Mouse (Mus musculus) heart, postnatal 0 days (tissue): Measurements from ENCODE around the gene Nxph3. TPM values are rescaled to one million over a fixed set of nuclear protein-coding genes. Genes with fewer than 3 reads are reported as not detected.

ENCODE experiments used
- ATAC-seq: fragments of 200-750 bp; cut with Nextera tagmentation; 2 replicates; pipeline ENCODE4 v1.8.0; 2017; ENCODE audit warnings: low read depth, moderate number of reproducible peaks, moderate library complexity; ENCODE audit not compliant: insufficient read depth
- DNase-seq: peaks from one replicate; pipeline ENCODE4 v3.0.0-alpha.2; 2016; ENCODE audit warnings: low spot score
- H3K27ac ChIP-seq: fragments of 300-500 bp; sonication (generic); 2 replicates; pipeline ENCODE4 v1.5.1; 2014; ENCODE audit warnings: low read depth, mild to moderate bottlenecking
- H3K27me3 ChIP-seq: fragments of 300-500 bp; sonication (generic); 2 replicates; pipeline ENCODE4 v1.6.1; 2014; ENCODE audit warnings: low read length, mixed read lengths; ENCODE audit not compliant: control insufficient read depth, insufficient read depth
- H3K36me3 ChIP-seq: fragments of 300-500 bp; sonication (generic); replicated peaks from 2 replicates; pipeline ENCODE4 v1.6.1; 2014; ENCODE audit warnings: low read length, mixed read lengths; ENCODE audit not compliant: control insufficient read depth, insufficient read depth
- H3K4me1 ChIP-seq: fragments of 300-500 bp; sonication (generic); 2 replicates; pipeline ENCODE4 v1.6.1; 2014; ENCODE audit warnings: antibody characterized with exemption; ENCODE audit not compliant: control insufficient read depth, insufficient read depth
- H3K4me2 ChIP-seq: fragments of 300-500 bp; sonication (generic); 2 replicates; pipeline ENCODE4 v1.6.1; 2014; ENCODE audit warnings: low read depth, mild to moderate bottlenecking, low read length, moderate library complexity
- H3K4me3 ChIP-seq: fragments of 300-500 bp; sonication (generic); 2 replicates; pipeline ENCODE4 v1.5.1; 2014; ENCODE audit warnings: low read depth, low read length
- H3K9ac ChIP-seq: fragments of 300-500 bp; sonication (generic); replicated peaks from 2 replicates; pipeline ENCODE4 v1.6.1; 2014; ENCODE audit warnings: low read depth, low read length, mixed read lengths
- H3K9me3 ChIP-seq: fragments of 300-500 bp; sonication (generic); replicated peaks from 2 replicates; pipeline ENCODE4 v1.6.1; 2016; ENCODE audit warnings: low read length; ENCODE audit not compliant: control insufficient read depth
- CTCF ChIP-seq: IDR thresholded peaks from 2 replicates; pipeline ENCODE4 v1.5.1; 2016; ENCODE audit warnings: antibody characterized with exemption, control low read depth, low read depth
- EP300 ChIP-seq: IDR thresholded peaks from 2 replicates; pipeline ENCODE4 v1.6.1; 2016; ENCODE audit warnings: antibody characterized with exemption, low read depth
- WGBS: fragments of 180-500 bp; shearing (Covaris S2); extraction: QIAGEN DNeasy Blood & Tissue Kit; methylation state at CpG from one replicate; pipeline ENCODE4 v1.1.7; 2014; 5-methylcytosine and 5-hydroxymethylcytosine counted together
- polyA plus RNA-seq: library from polyadenylated mRNA; unstranded; fragments of >200 nt; fragmentation: Nextera tagmentation; extraction: Ambion mirVana; gene quantifications from 2 replicates; pipeline ENCODE4 v1.2.1, GENCODE M21; 2015
- total RNA-seq: library from RNA; depleted of rRNA; stranded (reverse); fragments of >200 nt; gene quantifications from 2 replicates; pipeline ENCODE4 v1.2.3, GENCODE M21; 2014; ENCODE audit warnings: low replicate concordance

The Nxph3 gene
- total and polyA plus RNA-seq, 2 experiments from 2014 or later = 0.14 TPM; not detected in 1

- ATAC-seq (no peak), DNase-seq (no peak)
- no peak overlapping the region for H3K9ac ChIP-seq
- H3K4me3 ChIP-seq = no peak overlapping the region
- H3K27me3 ChIP-seq = no peaks in the 10 kb centered on the region
- no peaks in the 10 kb centered on the region for H3K4me1 ChIP-seq
- no peak for TF ChIP-seq EP300
- no peak for TF ChIP-seq CTCF
- no peak overlapping the region for H3K4me2 ChIP-seq
- H3K9me3 ChIP-seq = no peaks in the 10 kb centered on the region
- peaks cover 90% of the 10 kb centered on the region for H3K36me3 ChIP-seq
- 99% methylated on average over 2 of the region's 2 CpGs for WGBS
- no peak overlapping the region for H3K27ac ChIP-seq
Observed at GRCm38 (mm10) chr11:95487237-95487636, 27.1 kb downstream of the Nxph3 start.

GRCm38 (mm10) chr11:95485634-95486033 lies 28.7 kb downstream of the Nxph3 start:
- Histone ChIP-seq H3K9me3 (no peaks in the 10 kb centered on the region), H3K9ac (no peak overlapping the region), H3K4me3 (no peak overlapping the region), H3K27me3 (no peaks in the 10 kb centered on the region), H3K4me1 (no peaks in the 10 kb centered on the region), H3K36me3 (peaks cover 74% of the 10 kb centered on the region), H3K27ac (no peak overlapping the region), H3K4me2 (no peak overlapping the region)
- WGBS = 96% methylated on average over 18 of the region's 18 CpGs
- TF ChIP-seq EP300 (no peak), CTCF (no peak)
- DNase-seq (no peak), ATAC-seq (no peak)

- Histone ChIP-seq H3K36me3 (peaks cover 62% of the 10 kb centered on the region), H3K4me2 (no peak overlapping the region), H3K9me3 (0 out of 2 replicates have a peak, but pooled peaks cover 3% of the 10 kb centered on the region), H3K27me3 (no peaks in the 10 kb centered on the region), H3K4me3 (no peak overlapping the region), H3K27ac (no peak overlapping the region), H3K9ac (no peak overlapping the region), H3K4me1 (no peaks in the 10 kb centered on the region)
- 90% methylated on average over 4 of the region's 4 CpGs for WGBS
- TF ChIP-seq CTCF (no peak), EP300 (no peak)
- no peak for ATAC-seq
- DNase-seq = no peak
Observed at GRCm38 (mm10) chr11:95480662-95481061, 33.7 kb downstream of the Nxph3 start.

GRCm38 (mm10) chr11:95479458-95479857 lies 34.9 kb downstream of the Nxph3 start:
- H3K27me3 ChIP-seq = no peaks in the 10 kb centered on the region
- H3K4me3 ChIP-seq = no peak overlapping the region
- no peak for ATAC-seq
- WGBS = 85% methylated on average over 4 of the region's 4 CpGs
- H3K4me2 ChIP-seq = no peak overlapping the region
- DNase-seq = no peak
- 0 out of 2 replicates have a peak, but pooled peaks cover 3% of the 10 kb centered on the region for H3K9me3 ChIP-seq
- no peak overlapping the region for H3K27ac ChIP-seq
- TF ChIP-seq CTCF = no peak
- no peak for TF ChIP-seq EP300
- H3K4me1 ChIP-seq = no peaks in the 10 kb centered on the region
- H3K9ac ChIP-seq = no peak overlapping the region
- peaks cover 61% of the 10 kb centered on the region for H3K36me3 ChIP-seq

GRCm38 (mm10) chr11:95476323-95476722 lies 38.0 kb downstream of the Nxph3 start:
- TF ChIP-seq CTCF (no peak), EP300 (no peak)
- no peak for DNase-seq
- Histone ChIP-seq H3K4me3 (no peak overlapping the region), H3K4me2 (no peak overlapping the region), H3K27me3 (no peaks in the 10 kb centered on the region), H3K36me3 (peaks cover 56% of the 10 kb centered on the region), H3K9me3 (0 out of 2 replicates have a peak, but pooled peaks cover 3% of the 10 kb centered on the region), H3K27ac (no peak overlapping the region), H3K4me1 (peaks cover 6% of the 10 kb centered on the region; the same call in 1 of the 2 replicates), H3K9ac (no peak overlapping the region)
- ATAC-seq = no peak
- 85% methylated on average over 7 of the region's 7 CpGs for WGBS

- no peak overlapping the region for H3K4me3 ChIP-seq
- peaks cover 50% of the 10 kb centered on the region for H3K36me3 ChIP-seq
- peaks cover 6% of the 10 kb centered on the region; the same call in 1 of the 2 replicates for H3K4me1 ChIP-seq
- ATAC-seq (no peak), DNase-seq (no peak)
- no peak overlapping the region for H3K9ac ChIP-seq
- peak overlapping the region; percentile 49; the same call in 1 of the 2 replicates for H3K27ac ChIP-seq
- H3K27me3 ChIP-seq = no peaks in the 10 kb centered on the region
- TF ChIP-seq CTCF (no peak), EP300 (no peak)
- 93% methylated on average over 1 of the region's 1 CpGs for WGBS
- no peaks in the 10 kb centered on the region for H3K9me3 ChIP-seq
- no peak overlapping the region for H3K4me2 ChIP-seq
Observed at GRCm38 (mm10) chr11:95473456-95473855, 40.9 kb downstream of the Nxph3 start.
